ENCODE assay signal across 8 mouse cellular contexts in genomic region chr11:119546496-119547182, GRCm38 (mm10). TPM values are rescaled to one million over a fixed set of nuclear protein-coding genes. Genes with fewer than 3 reads are reported as not detected.
DNase-seq lines count a peak whose midpoint lies in the region; ATAC-seq lines count a peak whose summit lies in the region.

No protein-coding gene starts in this region.

- WGBS in kidney, embryonic 15.5 days: under 1% methylated on average over 44 of the region's 46 CpGs
- under 1% methylated on average over 46 of the region's 46 CpGs for WGBS in forebrain, embryonic 13.5 days
- under 1% methylated on average over 45 of the region's 46 CpGs for WGBS in hindbrain, embryonic 15.5 days

- H3K36me3 ChIP-seq in kidney, embryonic 15.5 days: no peaks in the 10 kb centered on the region
- no peaks in the 10 kb centered on the region for H3K36me3 ChIP-seq in forebrain, embryonic 13.5 days (ENCODE audit: poor library complexity, severe bottlenecking)
- H3K36me3 ChIP-seq in hindbrain, embryonic 15.5 days: no peaks in the 10 kb centered on the region

- H3K4me1 ChIP-seq in kidney, embryonic 15.5 days: peaks cover 45% of the 10 kb centered on the region
- peaks cover 68% of the 10 kb centered on the region for H3K4me1 ChIP-seq in forebrain, embryonic 13.5 days
- peaks cover 77% of the 10 kb centered on the region for H3K4me1 ChIP-seq in hindbrain, embryonic 15.5 days (replicated peaks)

- peak overlapping the region; percentile 57 for H3K4me3 ChIP-seq in kidney, embryonic 15.5 days (replicated peaks)
- peak overlapping the region; percentile 67 for H3K4me3 ChIP-seq in forebrain, embryonic 13.5 days
- H3K4me3 ChIP-seq in hindbrain, embryonic 15.5 days: peak overlapping the region; percentile 71

- no peaks in the 10 kb centered on the region for H3K9me3 ChIP-seq in kidney, embryonic 15.5 days (replicated peaks)
- H3K9me3 ChIP-seq in forebrain, embryonic 13.5 days (replicated peaks): no peaks in the 10 kb centered on the region
- H3K9me3 ChIP-seq in hindbrain, embryonic 15.5 days: no peaks in the 10 kb centered on the region

- H3K4me2 ChIP-seq in kidney, embryonic 15.5 days: peak overlapping the region; percentile 99
- peak overlapping the region; percentile 100 for H3K4me2 ChIP-seq in forebrain, embryonic 13.5 days
- H3K4me2 ChIP-seq in hindbrain, embryonic 15.5 days: peak overlapping the region; percentile 96

- no peak overlapping the region for H3K27ac ChIP-seq in kidney, embryonic 15.5 days
- no peak overlapping the region for H3K27ac ChIP-seq in forebrain, embryonic 13.5 days
- peak overlapping the region; percentile 31 for H3K27ac ChIP-seq in hindbrain, embryonic 15.5 days (replicated peaks)

- peak; percentile 24; the same call in 1 of the 2 replicates for ATAC-seq in kidney, embryonic 15.5 days (replicated peaks; ENCODE audit: low FRiP score)
- no peak for ATAC-seq in forebrain, embryonic 13.5 days
- no peak for ATAC-seq in hindbrain, embryonic 15.5 days (ENCODE audit: low FRiP score, low read depth)

- H3K9ac ChIP-seq in kidney, embryonic 15.5 days: peak overlapping the region; percentile 58
- H3K9ac ChIP-seq in forebrain, embryonic 13.5 days: peak overlapping the region; percentile 82
- peak overlapping the region; percentile 64 for H3K9ac ChIP-seq in hindbrain, embryonic 15.5 days

- DNase-seq in kidney, postnatal 14 days: no peak
- DNase-seq in WW6 (ENCODE audit: low read depth, low spot score): peak; percentile 26
- peak; percentile 10 for DNase-seq in naive thymus-derived CD4-positive, alpha-beta T cell, adult 2 months (ENCODE audit: low read depth)
- no peak for DNase-seq in frontal cortex, adult 2 months (ENCODE audit: extremely low spot score in 1 of 2, low spot score in 1 of 2)
- no peak for DNase-seq in layer of hippocampus, adult 9-10 months (ENCODE audit: low spot score)

- H3K27me3 ChIP-seq in kidney, embryonic 15.5 days: peaks cover 92% of the 10 kb centered on the region
- H3K27me3 ChIP-seq in forebrain, embryonic 13.5 days: peaks cover 90% of the 10 kb centered on the region
- 0 out of 2 replicates have a peak, but pooled peaks cover 2% of the 10 kb centered on the region for H3K27me3 ChIP-seq in hindbrain, embryonic 15.5 days

RNA-seq across cellular contexts. Expression of gene Nptx1, which starts 0.9 kb away (rescaled TPM):
- 0.63 and 1.1 TPM in 2 replicates for polyA plus RNA-seq in kidney, embryonic 15.5 days (2015; fragmentation: Nextera tagmentation; extraction: Ambion mirVana)
- polyA plus RNA-seq in forebrain, embryonic 13.5 days (2015; fragmentation: Nextera tagmentation; extraction: Ambion mirVana): 4.1 and 4.7 TPM in 2 replicates
- 16.2 and 20.7 TPM in 2 replicates for polyA plus RNA-seq in hindbrain, embryonic 15.5 days (2015; fragmentation: Nextera tagmentation; extraction: Ambion mirVana)
- polyA plus RNA-seq in frontal cortex, adult 2 months (2012; rRNA removed): 84.6 and 86.3 TPM in 2 replicates

RNA-seq across cellular contexts. Expression of gene Endov, which starts 55.5 kb away (rescaled TPM):
- 16.3 and 17.0 TPM in 2 replicates for polyA plus RNA-seq in kidney, embryonic 15.5 days (2015; fragmentation: Nextera tagmentation; extraction: Ambion mirVana)
- 18.7 TPM in 2 replicates for polyA plus RNA-seq in forebrain, embryonic 13.5 days (2015; fragmentation: Nextera tagmentation; extraction: Ambion mirVana)
- polyA plus RNA-seq in hindbrain, embryonic 15.5 days (2015; fragmentation: Nextera tagmentation; extraction: Ambion mirVana): 17.2 and 17.6 TPM in 2 replicates
- polyA plus RNA-seq in frontal cortex, adult 2 months (2012; rRNA removed): 21.3 and 21.9 TPM in 2 replicates

RNA-seq across cellular contexts. Expression of gene Rptor, which starts 56.1 kb away (rescaled TPM):
- 10.8 and 13.1 TPM in 2 replicates for polyA plus RNA-seq in kidney, embryonic 15.5 days (2015; fragmentation: Nextera tagmentation; extraction: Ambion mirVana)
- polyA plus RNA-seq in forebrain, embryonic 13.5 days (2015; fragmentation: Nextera tagmentation; extraction: Ambion mirVana): 9.2 and 10.2 TPM in 2 replicates
- polyA plus RNA-seq in hindbrain, embryonic 15.5 days (2015; fragmentation: Nextera tagmentation; extraction: Ambion mirVana): 12.7 and 13.3 TPM in 2 replicates
- polyA plus RNA-seq in frontal cortex, adult 2 months (2012; rRNA removed): 36.0 and 38.6 TPM in 2 replicates

Comparison
In these comparisons a context has a peak if more than half of its experiments do, and no peak if none do; other contexts are left out.
1. DNase-seq: peak in WW6 (single experiment) and naive thymus-derived CD4-positive, alpha-beta T cell, adult 2 months (single experiment); none in kidney, postnatal 14 days (single experiment), frontal cortex, adult 2 months (0 of 2) and layer of hippocampus, adult 9-10 months (single experiment).
2. Peak in every context shown above with its lines, with median percentiles within 50 percentile points of each other: H3K4me2 ChIP-seq, H3K4me3 ChIP-seq and H3K9ac ChIP-seq.